Mouse (Mus musculus): ENCODE data around the gene Hoxb2.

DNA sequence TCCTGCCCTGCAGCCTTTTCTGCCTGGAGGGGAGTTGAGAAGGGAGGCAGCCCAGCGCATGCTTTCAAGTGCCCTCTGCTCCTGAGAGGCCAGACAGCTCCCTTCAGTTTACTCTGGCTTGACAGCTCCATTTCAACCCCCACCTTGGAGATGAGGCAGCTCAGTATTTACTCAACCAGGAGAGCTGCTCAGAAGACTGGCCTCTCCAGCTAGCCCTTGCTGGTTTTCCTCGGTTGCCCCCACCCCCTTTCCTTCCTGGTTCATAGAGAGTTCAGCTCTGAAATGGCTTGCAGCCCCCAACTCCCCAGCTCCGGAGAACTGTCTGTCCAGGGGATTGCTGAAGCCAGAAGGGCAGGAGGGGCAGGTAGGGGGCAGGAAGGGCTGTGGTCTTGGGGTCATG lies 22.2 kb downstream of the Hoxb2 start:
- no peak for TF ChIP-seq CTCF (conservative IDR thresholded peaks at IDR 0.05; ENCODE audit: low read length)
- TF ChIP-seq NANOG (IDR thresholded peaks at IDR 0.05; ENCODE audit: borderline replicate concordance, low read length): no peak
- TF ChIP-seq POU5F1 (IDR thresholded peaks at IDR 0.05; ENCODE audit: borderline replicate concordance, low read length): no peak
